Mouse (Mus musculus): ENCODE results near the gene Rin1.
"Not testable (repeated sequence)": the region's sequence is repeated elsewhere in the genome, so short reads cannot be mapped to it uniquely, and the experiment has no call there.

Gene Rin1

DNA sequence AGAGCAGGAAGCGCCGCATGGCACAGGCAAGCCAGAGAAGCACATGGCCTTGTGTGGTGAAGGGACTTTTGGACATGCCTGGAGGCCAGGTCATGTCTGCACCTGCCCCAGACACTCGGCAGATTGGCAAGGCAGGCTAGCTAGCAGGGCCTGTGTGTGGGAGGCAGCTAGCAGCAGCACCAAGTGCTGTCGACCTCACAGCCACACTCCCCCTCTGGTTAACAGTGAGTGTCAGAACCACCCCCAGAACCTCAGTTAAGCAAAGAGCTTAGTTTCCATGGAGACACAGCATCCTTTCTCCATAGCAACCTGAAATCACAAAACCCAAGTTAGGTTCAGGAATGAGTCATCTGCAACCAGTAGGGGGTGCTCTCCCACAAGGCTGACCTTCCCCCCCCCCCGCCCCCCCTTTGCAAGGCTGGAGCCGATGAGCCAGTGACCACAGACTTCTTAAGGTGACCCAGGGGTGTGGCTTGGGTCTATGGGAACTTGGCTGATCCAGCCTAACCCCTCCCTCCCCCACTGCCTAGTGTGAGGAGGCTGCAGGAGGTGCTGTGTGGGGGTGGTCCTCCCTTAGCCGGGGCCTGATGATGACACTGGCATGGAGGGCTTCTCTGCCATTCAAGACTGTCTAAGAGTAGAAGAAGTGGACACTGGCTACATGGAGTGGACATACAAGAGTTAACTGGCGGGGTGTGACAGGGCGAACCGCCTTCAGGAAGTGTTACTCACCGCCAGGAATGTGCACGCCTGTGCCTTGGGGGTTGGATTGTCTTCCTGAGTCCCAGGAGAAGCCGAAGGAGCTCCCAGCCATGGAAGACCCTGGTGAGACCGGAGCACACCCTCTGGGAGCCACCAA is at the start of gene Rin1:
Gene Rin1, plus strand, starts transcription at position 435 of the 859 bp plus-strand sequence.
- peak; percentile 41 for DNase-seq

DNA sequence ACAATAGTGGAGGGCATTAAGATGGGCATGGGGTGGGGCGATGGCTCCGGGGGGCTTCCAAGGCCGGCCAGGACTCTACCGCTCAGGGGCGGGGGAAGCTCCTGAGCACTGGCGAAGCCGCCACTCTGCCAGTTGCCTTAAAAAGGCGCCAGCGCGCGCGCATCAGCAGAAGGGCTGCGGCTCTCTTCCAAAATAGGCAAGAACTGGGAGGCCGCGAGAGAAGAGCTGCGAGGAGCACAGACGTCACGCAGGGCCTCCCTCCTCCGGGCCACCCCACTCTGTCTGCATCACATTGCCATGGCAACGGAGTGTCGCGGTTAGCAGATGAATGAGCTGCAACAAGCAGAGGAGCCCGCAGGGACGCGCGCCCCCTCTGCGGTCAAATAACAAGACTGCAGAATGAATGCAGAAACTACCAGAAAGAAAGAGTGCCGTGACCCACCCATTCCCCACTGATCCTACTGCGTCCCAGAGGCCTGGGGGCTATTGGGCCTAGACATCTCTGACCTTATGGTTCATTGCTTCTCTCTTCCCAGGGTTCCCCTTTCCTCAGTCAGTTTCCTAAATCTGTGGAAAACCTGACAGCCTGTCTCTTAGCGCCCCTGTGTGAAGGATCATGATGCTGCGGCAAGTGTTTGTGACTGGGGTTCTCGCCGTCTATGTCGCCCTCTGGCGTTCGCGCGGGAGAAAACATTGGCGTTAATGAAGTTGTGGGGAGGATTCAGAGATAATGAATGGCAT is 48.4 kb upstream of the Rin1 start:
- peak; percentile 87 for DNase-seq

DNA sequence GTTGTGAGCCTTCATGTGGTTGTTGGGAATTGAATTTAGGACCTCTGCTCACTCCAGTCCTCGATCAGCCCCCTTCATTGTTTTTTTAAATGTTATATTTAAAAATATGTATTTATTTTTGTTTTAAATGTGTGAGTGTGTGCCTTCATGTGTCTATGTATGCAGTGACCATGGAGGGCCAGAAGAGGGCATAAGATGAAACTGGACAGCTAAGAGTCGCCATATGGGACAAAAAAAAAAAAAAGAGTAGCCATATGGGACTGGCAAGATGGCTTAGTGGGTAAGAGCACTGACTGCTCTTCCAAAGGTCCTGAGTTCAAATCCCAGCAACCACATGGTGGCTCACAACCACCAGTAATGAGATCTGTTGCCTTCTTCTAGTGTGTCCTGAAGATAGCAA is 46.6 kb upstream of the Rin1 start:
- DNase-seq = not testable (repeated sequence)

DNA sequence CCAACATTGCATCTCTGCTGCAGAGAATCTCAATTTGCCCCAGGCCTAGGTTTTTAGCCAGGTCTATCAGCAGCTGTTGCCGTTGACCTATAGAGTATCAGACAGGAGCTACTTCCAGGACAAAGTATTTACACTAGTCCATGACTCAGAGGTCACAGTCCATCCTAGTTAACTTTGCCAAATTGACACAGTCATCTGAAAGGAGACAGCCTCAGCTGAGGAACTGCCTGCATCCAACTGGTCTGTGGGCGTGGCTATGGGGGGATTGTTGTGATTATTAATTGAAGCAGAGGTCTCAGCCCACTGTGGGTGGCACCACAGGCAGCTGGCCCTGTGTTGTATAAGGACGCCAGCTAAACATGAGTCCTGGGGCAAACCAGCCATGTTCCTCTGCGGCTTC is 45.4 kb upstream of the Rin1 start:
- DNase-seq = no peak

DNA sequence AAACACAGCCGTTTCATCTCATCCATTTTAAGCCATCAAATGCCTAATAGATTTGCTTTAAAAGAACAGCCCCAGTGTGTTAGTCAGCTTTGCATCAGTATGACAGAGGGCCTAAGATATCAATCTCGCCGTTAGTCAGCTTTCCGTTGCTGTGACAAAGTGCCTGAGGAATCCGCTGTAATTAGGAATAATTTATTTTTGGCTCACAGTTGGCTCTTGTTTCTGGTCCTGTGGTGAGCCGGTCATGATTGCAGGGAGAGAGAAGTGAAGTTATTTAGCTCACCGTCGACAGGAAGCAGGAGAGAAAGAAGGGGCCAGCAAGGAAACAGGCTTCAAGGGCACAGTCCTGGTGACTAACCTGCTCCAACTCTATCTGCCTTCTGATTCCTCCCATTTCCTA is 37.1 kb upstream of the Rin1 start:
- DNase-seq = no peak

DNA sequence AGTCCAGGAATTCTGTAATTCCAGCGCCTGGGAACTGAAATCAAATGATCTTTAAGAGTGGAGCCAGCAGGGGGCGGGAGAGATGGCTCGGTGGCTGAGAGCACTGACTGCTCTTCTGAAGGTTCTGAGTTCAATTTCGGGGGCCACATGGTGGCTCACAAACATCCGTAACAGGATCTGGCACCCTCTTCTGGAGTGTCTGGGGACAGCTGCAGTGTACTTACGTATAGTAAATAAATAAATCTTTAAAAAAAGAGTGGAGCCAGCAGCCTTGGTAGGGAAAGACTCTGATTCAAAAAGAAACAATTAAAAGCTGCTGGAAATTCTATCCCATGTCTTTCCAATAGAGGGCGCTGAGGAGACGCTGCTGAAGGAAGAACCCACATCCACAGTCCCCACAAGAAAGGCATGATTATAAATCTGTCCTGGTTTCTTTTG is 35.3 kb upstream of the Rin1 start:
- peak; percentile 56 for DNase-seq

DNA sequence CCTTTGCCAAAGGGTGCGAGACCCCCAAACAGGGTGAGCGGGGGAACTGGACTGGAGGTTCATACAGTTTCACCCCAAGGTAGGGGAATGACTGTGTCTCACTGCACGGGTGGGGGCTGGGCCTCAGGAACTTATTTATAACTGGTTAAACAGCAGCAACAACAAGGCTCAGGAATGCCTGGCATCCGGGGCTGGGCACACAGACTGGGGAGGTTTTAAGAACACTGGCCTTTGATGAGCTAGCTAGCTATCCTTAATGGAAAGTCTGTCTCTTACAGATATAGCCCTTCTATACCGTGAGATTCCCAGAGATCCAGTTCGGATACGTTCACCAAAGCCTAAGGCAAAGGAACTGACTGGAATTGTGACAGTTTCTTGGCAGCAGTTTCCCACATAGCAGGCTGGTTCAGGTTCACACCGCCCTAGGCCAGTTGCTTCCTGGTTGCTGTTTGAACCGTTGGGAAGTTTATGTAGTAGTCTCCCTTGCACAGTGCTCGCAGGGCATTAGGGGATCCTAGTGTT is 34.0 kb upstream of the Rin1 start:
- no peak for DNase-seq

DNA sequence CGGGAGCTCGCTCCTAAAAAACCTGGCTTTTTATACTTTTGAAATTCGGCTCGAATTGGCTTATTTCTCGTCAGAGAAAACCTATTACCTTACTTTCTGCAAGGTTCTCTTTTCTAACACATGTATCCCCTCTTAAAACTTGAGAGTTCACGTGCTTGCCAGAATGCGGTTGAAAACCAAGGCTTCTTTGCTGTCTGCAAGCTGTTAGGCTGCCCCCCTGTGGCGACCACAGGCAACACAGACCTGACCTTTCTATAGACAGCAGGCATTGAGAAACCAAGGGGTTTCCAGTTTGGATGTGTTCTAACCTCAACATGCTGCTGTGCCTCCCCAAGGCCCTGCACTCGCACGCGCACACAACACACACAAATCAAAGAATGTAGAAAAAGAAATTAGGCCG is 33.5 kb upstream of the Rin1 start:
- peak; percentile 70 for DNase-seq

DNA sequence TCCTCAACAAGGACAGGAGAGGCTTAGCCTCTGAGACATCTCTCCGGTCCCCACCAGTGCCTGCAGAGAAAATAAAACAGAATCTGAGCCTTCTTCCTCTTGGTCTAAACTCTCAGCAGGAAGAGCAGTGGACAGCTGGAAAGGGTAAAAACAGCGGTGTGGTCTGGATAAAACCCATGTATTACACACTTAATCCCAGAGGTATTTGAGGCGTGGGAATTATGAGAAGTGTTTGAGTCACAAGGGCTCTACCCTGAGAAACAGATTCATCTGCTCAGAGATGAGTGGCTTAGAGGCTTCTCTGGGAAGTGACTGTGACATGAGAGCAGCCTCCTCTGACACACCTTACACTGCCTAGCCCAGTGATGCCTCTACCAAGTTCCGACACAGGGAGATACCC is 32.7 kb upstream of the Rin1 start:
- no peak for DNase-seq

DNA sequence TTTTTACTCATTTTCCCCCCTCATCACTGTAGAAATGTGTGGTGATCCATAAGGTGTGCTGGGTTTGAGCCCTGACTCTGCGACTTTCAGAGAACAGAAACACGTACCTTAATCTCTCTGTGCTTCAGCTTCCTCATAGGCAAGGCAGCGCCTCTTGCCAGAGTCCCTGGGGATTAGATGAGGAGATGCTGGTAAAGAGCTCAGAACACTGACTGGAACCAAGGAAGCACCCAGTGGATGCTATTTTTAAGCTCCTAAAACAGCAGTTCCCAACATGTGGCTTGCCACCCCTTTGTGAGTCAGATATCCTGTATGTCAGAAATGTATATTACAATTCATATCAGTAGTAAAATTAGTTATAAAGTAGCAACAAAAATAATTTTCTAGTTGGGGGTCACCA is 32.1 kb upstream of the Rin1 start:
- DNase-seq = no peak

DNA sequence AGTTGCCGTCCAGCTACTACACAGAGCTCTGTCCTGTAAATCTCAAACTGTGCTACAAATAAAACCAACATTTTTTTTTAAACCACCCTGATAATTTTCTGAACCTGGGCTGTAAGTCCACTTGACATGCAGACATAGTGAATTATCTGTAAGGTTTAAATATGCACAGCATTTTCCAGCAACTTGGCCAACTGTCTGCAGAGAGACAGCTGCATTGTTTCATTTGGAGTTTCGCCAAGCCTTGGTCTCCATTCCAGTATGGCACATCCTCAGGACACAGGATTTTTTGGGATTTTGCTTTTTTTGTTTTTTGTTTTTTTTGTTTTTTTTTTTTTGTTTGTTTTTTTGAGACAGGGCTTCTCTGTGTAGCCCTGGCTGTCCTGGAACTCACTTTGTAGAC is 28.9 kb upstream of the Rin1 start:
- no peak for DNase-seq

DNA sequence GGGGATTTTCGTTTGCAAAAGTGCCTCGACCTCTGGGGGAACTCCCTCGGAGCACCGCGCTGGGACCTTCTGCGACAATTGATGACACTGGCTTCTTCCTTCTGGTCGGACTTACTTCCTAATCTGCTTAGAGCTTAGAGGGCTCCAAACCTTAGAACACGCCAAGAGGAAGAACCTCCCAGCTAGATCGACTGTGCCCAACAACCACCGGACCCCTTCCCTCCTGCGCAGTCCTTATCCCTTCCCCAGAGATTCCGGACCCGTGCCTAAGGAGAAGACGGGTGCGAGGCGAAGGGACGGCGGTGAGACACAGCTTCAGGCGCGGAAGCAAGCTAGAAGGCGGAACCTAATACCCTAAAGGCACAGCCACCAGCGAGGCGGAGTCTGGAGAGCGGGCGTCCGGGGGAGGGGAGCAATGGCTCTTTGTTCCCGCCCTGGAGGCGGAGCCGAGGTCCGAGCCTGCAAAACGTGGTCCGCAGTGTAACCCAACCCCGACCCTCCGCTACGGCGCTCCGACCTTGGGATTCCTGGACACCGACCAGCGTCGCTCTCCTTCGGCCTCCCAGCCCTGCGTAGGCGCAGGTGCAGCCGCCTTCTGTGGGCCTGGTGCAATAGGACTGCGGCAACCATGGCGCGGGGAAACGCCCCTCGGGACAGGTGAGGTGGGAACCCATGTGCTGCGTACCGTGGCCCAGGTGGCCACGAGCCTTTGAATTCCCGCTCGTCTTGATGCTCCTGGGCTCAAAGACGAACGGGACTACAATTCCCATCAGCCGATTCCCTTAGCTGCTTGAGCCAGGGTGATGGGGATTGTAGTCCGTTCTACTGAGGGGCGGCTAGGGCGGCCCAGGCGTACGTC is 26.4 kb upstream of the Rin1 start, which contains the start of gene Slc29a2:
Gene Slc29a2, plus strand, starts transcription at position 240 of the 859 bp plus-strand sequence.
- DNase-seq = peak; percentile 90

DNA sequence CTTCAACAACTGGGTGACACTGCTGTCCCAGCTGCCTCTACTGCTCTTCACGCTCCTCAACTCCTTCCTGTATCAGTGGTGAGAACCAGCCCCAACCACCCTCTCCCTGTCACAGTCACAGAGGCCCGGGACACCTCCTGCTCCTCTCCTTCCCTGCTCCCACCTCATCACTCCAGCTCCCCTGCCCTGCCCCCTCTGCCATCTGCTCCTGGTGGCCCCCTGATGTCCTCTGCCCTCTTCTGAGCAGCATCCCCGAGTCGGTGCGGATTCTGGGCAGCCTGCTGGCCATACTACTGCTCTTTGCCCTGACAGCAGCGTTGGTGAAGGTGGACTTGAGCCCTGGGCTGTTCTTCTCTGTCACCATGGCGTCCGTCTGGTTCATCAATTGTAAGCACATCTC is 24.2 kb upstream of the Rin1 start:
- DNase-seq = no peak

DNA sequence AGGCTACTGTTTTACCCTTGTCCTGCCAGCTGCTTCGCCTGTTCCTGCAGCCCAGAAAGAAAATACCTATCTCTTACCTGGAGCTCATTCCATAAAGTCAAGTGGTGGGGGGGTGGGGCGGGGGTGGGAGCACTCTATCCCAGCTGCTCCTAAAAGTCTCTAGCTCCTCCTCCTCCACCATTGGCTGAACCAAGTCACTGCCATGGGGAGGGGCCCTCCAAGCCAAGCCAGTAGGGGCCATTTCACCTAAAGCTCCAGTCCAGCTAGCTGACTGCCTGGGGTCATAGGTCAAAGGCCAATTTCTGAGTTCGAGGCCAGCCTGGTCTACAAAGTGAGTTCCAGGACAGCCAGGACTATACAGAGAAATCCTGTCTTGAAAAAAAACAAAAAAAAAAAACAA is 17.6 kb upstream of the Rin1 start:
- no peak for DNase-seq

DNA sequence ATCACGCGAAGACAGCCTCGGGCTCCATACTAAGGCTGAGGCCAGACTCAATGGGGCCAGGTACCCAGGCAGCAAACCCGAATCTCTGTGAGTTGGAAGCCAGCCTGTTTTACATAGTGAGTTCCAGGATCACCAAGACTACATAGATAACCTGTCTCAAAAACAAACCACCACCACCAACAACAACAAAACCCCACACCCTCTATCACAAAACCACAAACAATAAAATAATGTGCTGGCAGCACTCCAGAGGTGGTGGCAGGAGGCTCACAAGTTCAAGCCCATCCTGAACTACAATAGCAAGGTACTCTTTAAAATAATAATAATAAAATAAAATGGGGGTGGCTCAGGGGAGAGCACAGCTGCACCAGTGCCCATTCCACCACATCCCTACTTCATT is 13.7 kb upstream of the Rin1 start:
- DNase-seq = no peak

DNA sequence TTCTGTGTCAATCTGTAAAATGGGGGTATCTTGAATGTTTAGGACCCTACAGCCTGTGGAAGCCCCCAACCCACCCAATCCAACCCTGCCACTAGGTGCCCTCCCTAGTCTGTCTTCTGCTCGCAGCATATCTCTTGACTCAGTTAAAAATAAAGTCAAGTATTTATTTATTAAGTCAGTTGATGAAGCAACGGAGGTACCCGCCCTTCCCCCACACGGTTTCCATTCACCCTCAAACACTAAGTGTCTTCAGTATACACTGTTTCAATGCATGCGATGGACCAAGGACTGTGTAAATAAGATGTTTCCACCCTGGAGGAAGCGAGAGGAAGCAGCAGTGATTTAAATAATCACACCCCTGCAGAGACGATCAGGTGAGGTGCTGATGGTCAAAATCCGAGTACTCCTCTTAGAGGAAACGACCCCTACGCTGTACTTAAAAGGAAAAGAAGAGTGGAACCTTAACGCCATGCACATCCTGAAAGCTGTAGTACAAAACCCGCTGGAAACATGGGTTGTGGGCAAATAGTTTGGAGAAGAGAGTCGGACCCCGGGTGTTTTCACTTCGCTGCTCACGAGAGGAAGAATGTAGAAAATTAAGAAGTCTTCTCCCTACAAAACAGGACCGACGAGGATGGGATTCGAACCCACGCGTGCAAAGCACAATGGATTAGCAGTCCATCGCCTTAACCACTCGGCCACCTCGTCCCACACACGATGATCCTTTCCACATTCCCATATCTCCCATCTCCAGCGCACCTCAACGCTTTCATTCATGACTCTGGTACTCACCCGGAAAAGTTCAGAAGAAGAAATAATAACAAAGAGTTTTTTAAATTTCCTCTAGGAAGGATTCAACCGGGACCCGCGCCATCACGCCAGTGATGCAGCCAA is 12.4 kb upstream of the Rin1 start:
- DNase-seq = peak; percentile 95

DNA sequence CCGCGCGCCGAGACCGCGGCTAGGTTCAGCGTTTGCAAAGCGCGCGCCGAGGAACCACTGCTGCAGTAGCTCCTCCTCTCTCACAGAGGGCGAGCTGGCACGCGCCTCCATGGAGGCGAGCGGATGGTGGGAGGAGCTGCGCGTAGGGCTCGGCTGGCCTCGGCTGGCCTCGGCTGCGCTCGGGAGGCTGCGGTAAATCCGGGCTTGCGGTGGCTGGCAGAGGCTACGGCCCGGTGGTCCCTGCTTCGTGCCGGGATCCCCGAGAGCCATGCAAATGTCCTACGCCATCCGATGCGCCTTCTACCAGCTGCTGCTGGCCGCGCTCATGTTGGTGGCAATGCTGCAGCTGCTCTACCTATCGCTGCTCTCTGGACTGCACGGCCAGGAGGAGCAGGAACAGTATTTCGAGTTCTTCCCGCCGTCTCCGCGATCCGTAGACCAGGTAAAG is 11.5 kb upstream of the Rin1 start, which contains the start of the genes B4gat1 and AC124502.3:
Gene B4gat1, plus strand, starts transcription at position 118 of the 448 bp plus-strand sequence.
Gene AC124502.3, plus strand, starts transcription at position 183 of the 448 bp plus-strand sequence.
- DNase-seq = peak; percentile 90

DNA sequence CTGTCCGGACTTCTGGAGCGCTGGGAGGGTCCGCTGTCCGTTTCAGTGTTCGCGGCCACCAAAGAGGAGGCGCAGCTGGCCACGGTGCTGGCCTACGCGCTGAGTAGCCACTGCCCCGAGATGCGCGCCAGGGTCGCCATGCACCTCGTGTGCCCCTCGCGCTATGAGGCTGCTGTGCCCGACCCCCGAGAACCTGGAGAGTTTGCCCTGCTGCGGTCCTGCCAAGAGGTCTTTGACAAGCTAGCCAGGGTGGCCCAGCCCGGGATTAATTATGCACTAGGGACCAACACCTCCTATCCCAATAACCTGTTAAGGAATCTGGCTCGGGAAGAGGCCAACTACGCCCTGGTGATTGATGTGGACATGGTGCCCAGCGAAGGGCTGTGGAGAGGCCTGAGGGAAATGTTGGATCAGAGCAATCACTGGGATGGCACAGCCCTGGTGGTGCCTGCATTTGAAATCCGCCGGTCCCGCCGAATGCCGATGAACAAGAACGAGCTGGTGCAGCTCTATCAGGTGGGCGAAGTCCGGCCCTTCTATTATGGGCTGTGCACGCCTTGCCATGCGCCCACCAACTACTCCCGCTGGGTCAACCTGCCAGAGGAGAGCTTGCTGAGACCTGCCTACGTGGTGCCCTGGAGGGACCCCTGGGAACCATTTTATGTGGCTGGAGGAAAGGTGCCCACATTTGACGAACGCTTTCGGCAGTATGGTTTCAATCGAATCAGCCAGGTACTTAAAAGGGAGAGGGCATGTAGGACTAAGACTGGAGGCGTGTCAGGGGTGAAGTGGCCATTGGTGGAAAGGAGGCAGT is 10.8 kb upstream of the Rin1 start:
- DNase-seq = no peak

DNA sequence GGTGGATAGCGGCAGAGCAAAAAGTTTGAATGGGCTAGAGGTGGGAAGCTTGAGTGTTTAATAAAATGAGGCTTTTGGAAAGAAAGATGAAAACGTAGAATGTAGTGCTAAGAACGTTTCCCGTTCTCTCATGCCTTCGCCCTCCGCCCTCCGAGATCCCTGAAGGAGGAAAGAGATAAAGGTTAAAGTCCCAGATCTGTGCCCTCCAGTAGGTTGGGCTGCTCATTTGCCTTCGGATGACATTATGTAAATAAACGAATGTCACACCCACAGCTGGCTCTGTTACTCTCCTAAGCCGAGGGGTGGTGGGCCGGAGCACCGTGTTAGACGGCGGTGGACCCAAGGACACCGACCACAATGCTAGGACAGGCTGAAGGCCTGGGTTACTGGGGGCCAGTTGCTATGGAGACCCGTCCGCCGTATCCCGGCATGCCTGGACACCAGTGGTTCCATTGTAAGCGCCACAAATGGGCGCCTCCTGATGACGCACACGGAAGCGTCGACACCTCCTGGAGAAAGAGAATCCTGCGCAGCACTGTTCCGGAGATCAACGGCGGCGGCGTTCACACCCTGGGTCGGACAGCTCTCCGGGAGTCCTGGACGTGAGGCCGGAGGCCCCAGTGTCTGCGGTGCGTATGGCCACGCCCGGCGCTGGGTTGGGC is 9.3 kb upstream of the Rin1 start, which contains the start of gene Brms1:
Gene Brms1, plus strand, starts transcription at position 493 of the 662 bp plus-strand sequence.
- peak; percentile 80 for DNase-seq

DNA sequence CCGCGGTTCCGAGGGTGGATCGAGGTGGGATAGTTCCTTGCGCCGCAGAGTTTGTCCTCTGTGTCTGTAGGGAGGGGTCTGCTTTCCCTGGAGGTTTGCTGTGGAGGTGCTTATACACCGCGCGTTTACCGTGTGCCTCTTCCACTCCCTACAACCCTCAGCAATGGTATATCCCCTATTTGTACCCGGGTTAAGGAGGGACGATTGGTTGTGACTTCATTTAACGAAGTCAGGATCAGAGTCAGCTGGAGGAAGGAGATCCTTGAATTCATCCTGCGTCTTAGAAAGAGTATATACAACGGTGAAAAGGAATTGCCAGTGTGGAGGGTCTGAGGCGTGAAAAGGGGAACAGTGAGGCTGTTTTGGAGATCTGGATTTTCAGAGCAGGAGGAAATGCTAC is 8.7 kb upstream of the Rin1 start:
- no peak for DNase-seq
